Mouse (Mus musculus): ENCODE results near the gene Tmigd1. TPM values are rescaled to one million over a fixed set of nuclear protein-coding genes. Genes with fewer than 3 reads are reported as not detected.

Tmigd1 gene
- polyA plus RNA-seq, 1 experiment from 2014 or later = 0.16 TPM

DNA sequence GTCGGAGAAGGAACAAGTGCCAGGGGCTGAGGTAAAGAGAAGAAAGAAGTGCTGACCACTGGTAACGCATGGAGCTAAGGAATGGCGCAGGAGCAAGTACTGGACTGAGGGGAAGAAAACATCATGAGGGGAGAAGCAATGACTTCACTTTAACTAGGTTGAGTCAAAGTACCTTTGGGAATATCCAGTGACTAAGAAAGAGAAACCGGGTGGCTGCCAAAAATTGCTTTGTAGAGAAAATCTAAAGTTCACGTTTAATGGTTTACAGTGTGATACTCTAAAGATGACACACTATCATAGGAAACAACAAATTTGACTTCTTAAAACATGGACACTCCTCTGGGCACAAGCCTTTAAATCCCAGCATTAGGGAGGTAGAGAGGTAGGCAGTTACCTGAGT, 28.1 kb upstream of the Tmigd1 start:
- ATAC-seq (ENCODE audit: low FRiP score, low TSS enrichment) (no peak), DNase-seq (no peak)
- 93% methylated on average over 5 of the region's 5 CpGs for WGBS
- H3K27ac ChIP-seq (replicated peaks; ENCODE audit: low read depth, low read length) = no peak overlapping the region
- H3K27me3 ChIP-seq (ENCODE audit: control insufficient read depth, insufficient read depth, low read length) = no peaks in the 10 kb centered on the region
- no peaks in the 10 kb centered on the region for H3K9me3 ChIP-seq (ENCODE audit: control insufficient read depth, low read length)
- no peak overlapping the region for H3K4me2 ChIP-seq (ENCODE audit: low read length)
- H3K9ac ChIP-seq (replicated peaks; ENCODE audit: low read length) = no peak overlapping the region
- no peaks in the 10 kb centered on the region for H3K4me1 ChIP-seq (ENCODE audit: control insufficient read depth, insufficient read depth, low read length)
- H3K36me3 ChIP-seq (ENCODE audit: control insufficient read depth, insufficient read depth, low read length) = no peaks in the 10 kb centered on the region
- no peak overlapping the region for H3K4me3 ChIP-seq (replicated peaks; ENCODE audit: low read depth, low read length)

GRCm38 (mm10) chr11:76874766-76875165, 27.2 kb upstream of the Tmigd1 start:
- DNase-seq (no peak), ATAC-seq (ENCODE audit: low FRiP score, low TSS enrichment) (no peak)
- WGBS = 78% methylated on average over 6 of the region's 6 CpGs
- no peaks in the 10 kb centered on the region for H3K27me3 ChIP-seq (ENCODE audit: control insufficient read depth, insufficient read depth, low read length)
- H3K4me2 ChIP-seq (ENCODE audit: low read length) = no peak overlapping the region
- H3K36me3 ChIP-seq (ENCODE audit: control insufficient read depth, insufficient read depth, low read length) = no peaks in the 10 kb centered on the region
- H3K9ac ChIP-seq (replicated peaks; ENCODE audit: low read length) = no peak overlapping the region
- H3K27ac ChIP-seq (replicated peaks; ENCODE audit: low read depth, low read length) = no peak overlapping the region
- H3K4me3 ChIP-seq (replicated peaks; ENCODE audit: low read depth, low read length) = no peak overlapping the region
- H3K4me1 ChIP-seq (ENCODE audit: control insufficient read depth, insufficient read depth, low read length) = no peaks in the 10 kb centered on the region
- H3K9me3 ChIP-seq (ENCODE audit: control insufficient read depth, low read length) = no peaks in the 10 kb centered on the region

GRCm38 (mm10) chr11:76879816-76880215, 22.1 kb upstream of the Tmigd1 start:
- 81% methylated on average over 5 of the region's 5 CpGs for WGBS
- DNase-seq = no peak
- no peak for ATAC-seq (ENCODE audit: low FRiP score, low TSS enrichment)

GRCm38 (mm10) chr11:76884451-76884850, 17.5 kb upstream of the Tmigd1 start:
- Histone ChIP-seq H3K9ac (replicated peaks; ENCODE audit: low read length) (no peak overlapping the region), H3K27ac (replicated peaks; ENCODE audit: low read depth, low read length) (no peak overlapping the region), H3K36me3 (ENCODE audit: control insufficient read depth, insufficient read depth, low read length) (no peaks in the 10 kb centered on the region), H3K9me3 (ENCODE audit: control insufficient read depth, low read length) (no peaks in the 10 kb centered on the region), H3K27me3 (ENCODE audit: control insufficient read depth, insufficient read depth, low read length) (no peaks in the 10 kb centered on the region), H3K4me2 (ENCODE audit: low read length) (no peak overlapping the region), H3K4me1 (ENCODE audit: control insufficient read depth, insufficient read depth, low read length) (no peaks in the 10 kb centered on the region), H3K4me3 (replicated peaks; ENCODE audit: low read depth, low read length) (no peak overlapping the region)
- ATAC-seq (ENCODE audit: low FRiP score, low TSS enrichment) (no peak), DNase-seq (no peak)
- 28% methylated on average over 5 of the region's 5 CpGs for WGBS

More at GRCm38 (mm10) chr11:76879816-76880215, 22.1 kb upstream of the Tmigd1 start:
- Histone ChIP-seq H3K9ac (replicated peaks; ENCODE audit: low read length) (no peak overlapping the region), H3K36me3 (ENCODE audit: control insufficient read depth, insufficient read depth, low read length) (no peaks in the 10 kb centered on the region), H3K27me3 (ENCODE audit: control insufficient read depth, insufficient read depth, low read length) (no peaks in the 10 kb centered on the region), H3K4me2 (ENCODE audit: low read length) (no peak overlapping the region), H3K27ac (replicated peaks; ENCODE audit: low read depth, low read length) (no peak overlapping the region), H3K9me3 (ENCODE audit: control insufficient read depth, low read length) (no peaks in the 10 kb centered on the region), H3K4me1 (ENCODE audit: control insufficient read depth, insufficient read depth, low read length) (no peaks in the 10 kb centered on the region), H3K4me3 (replicated peaks; ENCODE audit: low read depth, low read length) (no peak overlapping the region)

- ATAC-seq (ENCODE audit: low FRiP score, low TSS enrichment) (no peak), DNase-seq (no peak)
- H3K27ac ChIP-seq (replicated peaks; ENCODE audit: low read depth, low read length) = no peak overlapping the region
- 82% methylated on average over 10 of the region's 10 CpGs for WGBS
- H3K36me3 ChIP-seq (ENCODE audit: control insufficient read depth, insufficient read depth, low read length) = no peaks in the 10 kb centered on the region
- no peak overlapping the region for H3K4me3 ChIP-seq (replicated peaks; ENCODE audit: low read depth, low read length)
- H3K4me2 ChIP-seq (ENCODE audit: low read length) = no peak overlapping the region
- H3K9ac ChIP-seq (replicated peaks; ENCODE audit: low read length) = no peak overlapping the region
- no peaks in the 10 kb centered on the region for H3K9me3 ChIP-seq (ENCODE audit: control insufficient read depth, low read length)
- no peaks in the 10 kb centered on the region for H3K27me3 ChIP-seq (ENCODE audit: control insufficient read depth, insufficient read depth, low read length)
- no peaks in the 10 kb centered on the region for H3K4me1 ChIP-seq (ENCODE audit: control insufficient read depth, insufficient read depth, low read length)
These were observed 12.4 kb upstream of the Tmigd1 start for GRCm38 (mm10) chr11:76889339-76890164.

DNA sequence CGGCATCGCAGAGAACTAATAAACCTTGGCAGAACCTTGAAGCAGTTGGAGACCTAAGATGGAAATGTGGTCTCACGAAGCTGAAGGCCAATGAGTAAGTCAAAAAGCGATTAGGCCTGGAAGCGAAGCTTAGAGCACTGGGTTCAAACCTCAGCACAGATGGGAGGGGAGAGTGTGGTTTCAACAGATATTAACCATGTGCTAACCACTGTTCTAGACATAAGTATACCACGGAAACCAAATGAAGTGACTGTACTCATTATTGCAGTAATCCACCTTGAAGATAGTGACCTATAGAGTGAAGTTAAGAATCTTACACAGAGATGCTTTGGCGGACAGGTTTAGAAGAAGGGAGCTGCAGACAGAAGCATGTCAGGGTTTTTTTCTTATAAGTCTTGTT, 10.8 kb upstream of the Tmigd1 start:
- WGBS = 92% methylated on average over 7 of the region's 7 CpGs
- DNase-seq (no peak), ATAC-seq (ENCODE audit: low FRiP score, low TSS enrichment) (no peak)
- Histone ChIP-seq H3K27me3 (ENCODE audit: control insufficient read depth, insufficient read depth, low read length) (no peaks in the 10 kb centered on the region), H3K4me3 (replicated peaks; ENCODE audit: low read depth, low read length) (no peak overlapping the region), H3K4me1 (ENCODE audit: control insufficient read depth, insufficient read depth, low read length) (no peaks in the 10 kb centered on the region), H3K4me2 (ENCODE audit: low read length) (no peak overlapping the region), H3K27ac (replicated peaks; ENCODE audit: low read depth, low read length) (no peak overlapping the region), H3K36me3 (ENCODE audit: control insufficient read depth, insufficient read depth, low read length) (no peaks in the 10 kb centered on the region), H3K9me3 (ENCODE audit: control insufficient read depth, low read length) (no peaks in the 10 kb centered on the region), H3K9ac (replicated peaks; ENCODE audit: low read length) (no peak overlapping the region)

DNA sequence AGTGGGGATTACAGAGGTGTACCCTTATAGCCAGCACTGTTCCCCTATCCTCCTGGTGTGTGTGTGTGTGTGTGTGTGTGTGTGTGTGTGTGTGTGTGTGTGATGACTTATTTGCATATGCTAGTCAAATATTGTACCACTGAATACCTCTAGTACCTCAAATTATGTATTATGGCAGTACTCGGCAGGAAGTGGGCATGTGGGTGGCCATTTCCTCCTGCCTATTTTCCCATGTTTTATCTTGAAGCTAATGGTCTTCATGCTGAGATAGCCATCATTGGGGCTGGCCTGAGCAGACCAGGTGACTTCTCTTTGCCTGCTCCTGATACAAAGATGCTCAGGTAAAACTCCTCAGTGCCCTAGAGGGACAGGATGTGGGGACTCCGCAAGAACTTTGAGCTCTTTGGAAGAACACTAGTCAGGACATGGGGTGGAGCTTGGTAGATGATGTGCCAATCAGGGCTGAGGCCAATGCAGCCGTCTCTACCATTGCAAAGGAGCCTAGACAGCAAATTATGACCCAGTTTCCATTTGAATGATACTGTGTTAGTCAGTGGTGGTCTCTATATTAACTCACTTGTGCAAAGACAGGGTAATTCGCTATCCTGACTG, 10.1 kb upstream of the Tmigd1 start:
- H3K9me3 ChIP-seq (ENCODE audit: control insufficient read depth, low read length) = no peaks in the 10 kb centered on the region
- H3K4me3 ChIP-seq (replicated peaks; ENCODE audit: low read depth, low read length) = no peak overlapping the region
- H3K9ac ChIP-seq (replicated peaks; ENCODE audit: low read length) = no peak overlapping the region
- no peak overlapping the region for H3K27ac ChIP-seq (replicated peaks; ENCODE audit: low read depth, low read length)
- H3K27me3 ChIP-seq (ENCODE audit: control insufficient read depth, insufficient read depth, low read length) = no peaks in the 10 kb centered on the region
- ATAC-seq (ENCODE audit: low FRiP score, low TSS enrichment) (no peak), DNase-seq (no peak)
- no peaks in the 10 kb centered on the region for H3K36me3 ChIP-seq (ENCODE audit: control insufficient read depth, insufficient read depth, low read length)
- 88% methylated on average over 4 of the region's 4 CpGs for WGBS
- H3K4me2 ChIP-seq (ENCODE audit: low read length) = no peak overlapping the region
- no peaks in the 10 kb centered on the region for H3K4me1 ChIP-seq (ENCODE audit: control insufficient read depth, insufficient read depth, low read length)

DNA sequence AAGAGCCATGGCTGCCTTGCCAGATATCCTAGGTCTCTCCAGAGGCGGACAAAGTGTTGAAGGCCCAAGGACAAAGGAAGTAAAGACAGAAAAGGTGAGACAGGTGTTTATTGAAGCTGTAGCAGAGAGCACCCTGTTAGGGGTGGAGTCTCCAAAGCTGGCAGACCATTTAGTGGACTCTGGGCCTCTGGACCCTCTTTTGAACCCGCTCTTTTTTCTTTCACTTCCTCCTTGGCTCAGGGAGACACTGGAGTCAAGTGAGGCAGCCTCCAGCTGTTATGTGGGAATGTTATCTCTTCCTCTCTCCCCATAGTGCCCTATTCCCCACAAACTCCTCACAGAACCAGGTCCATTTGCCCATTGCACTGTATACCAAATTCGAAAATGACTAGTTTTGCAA, 9.0 kb upstream of the Tmigd1 start:
- no peak for DNase-seq
- no peaks in the 10 kb centered on the region for H3K36me3 ChIP-seq (ENCODE audit: control insufficient read depth, insufficient read depth, low read length)
- H3K4me3 ChIP-seq (replicated peaks; ENCODE audit: low read depth, low read length) = no peak overlapping the region
- WGBS = 86% methylated on average over 3 of the region's 3 CpGs
- ATAC-seq (ENCODE audit: low FRiP score, low TSS enrichment) = no peak
- H3K4me2 ChIP-seq (ENCODE audit: low read length) = no peak overlapping the region
- no peaks in the 10 kb centered on the region for H3K27me3 ChIP-seq (ENCODE audit: control insufficient read depth, insufficient read depth, low read length)
- H3K9ac ChIP-seq (replicated peaks; ENCODE audit: low read length) = no peak overlapping the region
- H3K9me3 ChIP-seq (ENCODE audit: control insufficient read depth, low read length) = no peaks in the 10 kb centered on the region
- H3K27ac ChIP-seq (replicated peaks; ENCODE audit: low read depth, low read length) = no peak overlapping the region
- no peaks in the 10 kb centered on the region for H3K4me1 ChIP-seq (ENCODE audit: control insufficient read depth, insufficient read depth, low read length)

DNA sequence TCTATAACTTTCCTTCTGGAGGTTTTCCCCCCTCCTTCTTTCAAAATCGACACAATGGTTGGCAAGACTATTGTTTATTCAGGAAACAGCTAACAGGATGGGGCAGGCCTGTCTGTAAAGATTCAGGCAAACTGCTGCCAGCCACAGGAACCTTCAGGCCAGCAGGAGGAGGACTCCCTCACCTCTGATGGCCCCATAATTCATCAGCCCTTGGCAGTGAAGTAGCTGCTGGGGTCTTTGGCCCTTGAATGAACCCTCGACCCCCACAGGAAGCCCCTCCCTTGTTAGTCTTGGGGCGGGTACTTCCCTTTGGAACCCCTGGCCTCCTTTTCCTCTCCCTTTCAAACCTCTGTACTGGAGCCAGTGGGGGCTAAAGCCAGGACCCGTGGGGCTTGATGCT, 8.4 kb upstream of the Tmigd1 start:
- ATAC-seq (ENCODE audit: low FRiP score, low TSS enrichment) (no peak), DNase-seq (no peak)
- Histone ChIP-seq H3K36me3 (ENCODE audit: control insufficient read depth, insufficient read depth, low read length) (no peaks in the 10 kb centered on the region), H3K9ac (replicated peaks; ENCODE audit: low read length) (no peak overlapping the region), H3K27me3 (ENCODE audit: control insufficient read depth, insufficient read depth, low read length) (no peaks in the 10 kb centered on the region), H3K4me1 (ENCODE audit: control insufficient read depth, insufficient read depth, low read length) (no peaks in the 10 kb centered on the region), H3K4me3 (replicated peaks; ENCODE audit: low read depth, low read length) (no peak overlapping the region), H3K4me2 (ENCODE audit: low read length) (no peak overlapping the region), H3K27ac (replicated peaks; ENCODE audit: low read depth, low read length) (no peak overlapping the region), H3K9me3 (ENCODE audit: control insufficient read depth, low read length) (no peaks in the 10 kb centered on the region)
- WGBS = 54% methylated on average over 4 of the region's 4 CpGs

Measured in midbrain, embryonic 14.5 days (tissue).